ENCODE assay signal across 19 mouse cellular contexts in the genomic region with DNA sequence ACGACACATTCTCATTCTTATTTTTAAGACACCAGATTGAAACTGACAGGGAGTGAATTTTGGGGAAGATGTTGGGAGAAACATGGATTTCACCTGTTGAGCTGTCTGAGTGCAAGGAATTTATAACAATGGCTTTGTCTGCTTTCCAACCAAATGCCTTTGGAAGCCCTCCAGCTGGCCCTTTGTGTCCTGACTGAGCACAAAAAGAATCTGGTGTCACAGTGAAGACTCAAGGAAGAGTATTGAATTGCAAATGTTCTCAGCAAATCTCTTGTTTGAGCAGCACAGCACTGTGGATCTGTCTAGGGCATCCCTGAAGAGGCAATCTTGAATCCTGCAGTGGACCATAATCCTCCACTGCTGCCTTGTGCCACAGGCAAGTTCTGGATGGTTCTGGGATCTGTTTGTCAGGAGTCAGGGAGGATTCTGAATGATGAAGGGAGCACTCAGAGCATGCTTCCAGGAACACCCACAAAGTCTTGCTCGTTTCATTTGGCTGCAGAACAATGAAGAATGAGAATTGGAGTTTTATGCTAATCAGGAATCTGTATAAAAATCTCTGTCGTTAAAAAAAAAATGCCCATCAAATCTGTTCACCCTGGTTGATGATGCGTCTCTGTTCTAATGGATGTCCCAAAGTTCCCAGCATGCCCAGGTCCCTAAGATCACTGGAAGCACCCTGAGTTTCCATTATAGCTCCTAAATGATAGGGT.
DNase-seq lines count a peak whose midpoint lies in the region; ATAC-seq and TF ChIP-seq lines count a peak whose summit lies in the region.
"Had no signal": no experiment of that assay in that cellular context is flagged by ENCODE, and none has a peak within 500 bp of the region (broad histone marks: within the 10 kb centered on the region; RNA-seq: fewer than 3 reads in every experiment).

No protein-coding gene starts in this region.

- no peaks in the 10 kb centered on the region for H3K27me3 ChIP-seq in hindbrain, embryonic 11.5 days (ENCODE audit: control insufficient read depth, insufficient read depth, low read length)
- no peaks in the 10 kb centered on the region for H3K27me3 ChIP-seq in hindbrain, embryonic 14.5 days (ENCODE audit: control insufficient read depth, insufficient read depth, low read length)
- H3K27me3 ChIP-seq in neural tube, embryonic 11.5 days (ENCODE audit: control insufficient read depth, insufficient read depth, low read length), result no peaks in the 10 kb centered on the region
- H3K27me3 ChIP-seq: hindbrain, embryonic 13.5 days; limb, embryonic 15.5 days had no signal

- no peak overlapping the region for H3K9ac ChIP-seq in hindbrain, embryonic 11.5 days (ENCODE audit: low read depth, low read length)
- no peak overlapping the region for H3K9ac ChIP-seq in hindbrain, embryonic 14.5 days
- no peak overlapping the region for H3K9ac ChIP-seq in neural tube, embryonic 11.5 days (ENCODE audit: low read length)
- H3K9ac ChIP-seq: hindbrain, embryonic 13.5 days; limb, embryonic 15.5 days had no signal

- H3K36me3 ChIP-seq in hindbrain, embryonic 11.5 days (ENCODE audit: control insufficient read depth, insufficient read depth, low read length), result no peaks in the 10 kb centered on the region
- H3K36me3 ChIP-seq in hindbrain, embryonic 14.5 days (replicated peaks; ENCODE audit: control insufficient read depth, insufficient read depth), result no peaks in the 10 kb centered on the region
- H3K36me3 ChIP-seq in neural tube, embryonic 11.5 days (ENCODE audit: control insufficient read depth, insufficient read depth, low read length), result no peaks in the 10 kb centered on the region
- H3K36me3 ChIP-seq: hindbrain, embryonic 13.5 days; limb, embryonic 15.5 days had no signal

- H3K9me3 ChIP-seq in hindbrain, embryonic 11.5 days (ENCODE audit: control insufficient read depth, low read length), result no peaks in the 10 kb centered on the region
- H3K9me3 ChIP-seq in hindbrain, embryonic 14.5 days (ENCODE audit: control insufficient read depth, low read length), result no peaks in the 10 kb centered on the region
- no peaks in the 10 kb centered on the region for H3K9me3 ChIP-seq in neural tube, embryonic 11.5 days (ENCODE audit: control insufficient read depth, low read length)
- H3K9me3 ChIP-seq: hindbrain, embryonic 13.5 days; limb, embryonic 15.5 days had no signal

- no peak overlapping the region for H3K4me3 ChIP-seq in hindbrain, embryonic 11.5 days (ENCODE audit: low read depth, low read length)
- no peak overlapping the region for H3K4me3 ChIP-seq in hindbrain, embryonic 14.5 days (replicated peaks; ENCODE audit: low read length)
- H3K4me3 ChIP-seq in neural tube, embryonic 11.5 days (ENCODE audit: low read depth, low read length), result no peak overlapping the region
- H3K4me3 ChIP-seq: hindbrain, embryonic 13.5 days; limb, embryonic 15.5 days had no signal

- no peak overlapping the region for H3K4me2 ChIP-seq in hindbrain, embryonic 11.5 days (replicated peaks; ENCODE audit: low read depth, low read length)
- H3K4me2 ChIP-seq in hindbrain, embryonic 14.5 days (replicated peaks), result no peak overlapping the region
- no peak overlapping the region for H3K4me2 ChIP-seq in neural tube, embryonic 11.5 days (ENCODE audit: low read depth)
- H3K4me2 ChIP-seq: hindbrain, embryonic 13.5 days; limb, embryonic 15.5 days had no signal

- H3K27ac ChIP-seq in hindbrain, embryonic 11.5 days (ENCODE audit: low read depth, low read length), result no peak overlapping the region
- H3K27ac ChIP-seq in hindbrain, embryonic 14.5 days, result no peak overlapping the region
- 0 out of 2 replicates have a peak overlapping the region, but pooled peaks have one; percentile 14 for H3K27ac ChIP-seq in neural tube, embryonic 11.5 days (ENCODE audit: low read depth, low read length)
- H3K27ac ChIP-seq: hindbrain, embryonic 13.5 days; limb, embryonic 15.5 days; stomach, postnatal 0 days had no signal

- ATAC-seq in hindbrain, embryonic 11.5 days (ENCODE audit: low FRiP score), result no peak
- ATAC-seq in hindbrain, embryonic 14.5 days (ENCODE audit: low FRiP score), result no peak
- ATAC-seq in neural tube, embryonic 11.5 days (ENCODE audit: insufficient read depth, low FRiP score, low TSS enrichment), result no peak
- ATAC-seq: activated CD4-positive, CD25-positive, alpha-beta regulatory T cell, adult 4 months; intestine, embryonic 16.5 days had no signal

- 38% methylated on average over 4 of the region's 4 CpGs for WGBS in hindbrain, embryonic 11.5 days
- 22% methylated on average over 4 of the region's 4 CpGs for WGBS in hindbrain, embryonic 14.5 days
- 46% methylated on average over 4 of the region's 4 CpGs for WGBS in neural tube, embryonic 11.5 days

- no peaks in the 10 kb centered on the region; the same call in 1 of the 2 replicates for H3K4me1 ChIP-seq in hindbrain, embryonic 11.5 days (replicated peaks; ENCODE audit: control insufficient read depth, insufficient read depth, low read length)
- no peaks in the 10 kb centered on the region for H3K4me1 ChIP-seq in hindbrain, embryonic 14.5 days (replicated peaks; ENCODE audit: control insufficient read depth, insufficient read depth, low read length)
- no peaks in the 10 kb centered on the region for H3K4me1 ChIP-seq in neural tube, embryonic 11.5 days (ENCODE audit: control insufficient read depth, insufficient read depth, low read length)
- H3K4me1 ChIP-seq: limb, embryonic 15.5 days had no signal

- no peak for TF ChIP-seq POLR2A in brain, embryonic 14.5 days (IDR thresholded peaks at IDR 0.05; ENCODE audit: borderline replicate concordance, extremely low read depth, insufficient read depth, insufficient read length, poor library complexity, severe bottlenecking)

- TF ChIP-seq CTCF in brain, embryonic 14.5 days (IDR thresholded peaks at IDR 0.05; ENCODE audit: borderline replicate concordance, extremely low read depth, insufficient read depth, insufficient read length), result no peak

- peak; percentile 55 for DNase-seq in hindbrain, embryonic 11.5 days (ENCODE audit: low spot score)
- no peak for DNase-seq in hindbrain, embryonic 14.5 days (ENCODE audit: low spot score)
- peak; percentile 15 for DNase-seq in retina, postnatal 1 day
- DNase-seq in retina, embryonic 14.5 days (ENCODE audit: low spot score), result no peak
- DNase-seq in brain, embryonic 14.5 days (ENCODE audit: low read depth), result peak; percentile 60
- DNase-seq in neural tube, embryonic 11.5 days (ENCODE audit: low spot score), result peak; percentile 40
- DNase-seq in adrenal gland, adult 8-10 months, result no peak
- no peak for DNase-seq in thymus, postnatal 0 days (ENCODE audit: low spot score)
- DNase-seq: adrenal gland, postnatal 36 days; cerebellum, adult 9-11 months; gastrocnemius, postnatal 10 days; kidney, postnatal 10 days; lung, postnatal 10 days; right cerebral cortex, postnatal 14 days had no signal

Comparison
In these comparisons a context has a peak if more than half of its experiments do, and no peak if none do; other contexts are left out.
1. DNase-seq: peak in hindbrain, embryonic 11.5 days (single experiment), retina, postnatal 1 day (single experiment), brain, embryonic 14.5 days (single experiment) and neural tube, embryonic 11.5 days (single experiment); none in hindbrain, embryonic 14.5 days (single experiment), retina, embryonic 14.5 days (single experiment), adrenal gland, adult 8-10 months (single experiment) and thymus, postnatal 0 days (single experiment).